Mouse (Mus musculus) embryonic facial prominence, embryonic 14.5 days (tissue): ENCODE results near the gene Prkch. TPM values are rescaled to one million over a fixed set of nuclear protein-coding genes. Genes with fewer than 3 reads are reported as not detected.

ENCODE experiments used
- ATAC-seq: fragments of 200-750 bp; cut with Nextera tagmentation; 2 replicates; pipeline ENCODE4 v1.8.0; 2017; ENCODE audit warnings: low read depth, moderate number of reproducible peaks, moderate TSS enrichment
- DNase-seq: peaks from one replicate; pipeline ENCODE4 v3.0.0-alpha.2; 2015; ENCODE audit warnings: low spot score
- H3K27ac ChIP-seq: fragments of 300-500 bp; sonication (generic); replicated peaks from 2 replicates; pipeline ENCODE4 v1.5.1; 2014; ENCODE audit warnings: low read depth, mild to moderate bottlenecking, low read length, moderate library complexity
- H3K27me3 ChIP-seq: fragments of 300-500 bp; sonication (generic); replicated peaks from 2 replicates; pipeline ENCODE4 v1.6.1; 2014; ENCODE audit warnings: low read length; ENCODE audit not compliant: control insufficient read depth, insufficient read depth
- H3K36me3 ChIP-seq: fragments of 300-500 bp; sonication (generic); 2 replicates; pipeline ENCODE4 v1.6.1; 2014; ENCODE audit warnings: low read length, mixed read lengths; ENCODE audit not compliant: control insufficient read depth, insufficient read depth
- H3K4me1 ChIP-seq: fragments of 300-500 bp; sonication (generic); 2 replicates; pipeline ENCODE4 v1.6.1; 2014; ENCODE audit warnings: antibody characterized with exemption, low read length; ENCODE audit not compliant: control insufficient read depth, insufficient read depth
- H3K4me2 ChIP-seq: fragments of 300-500 bp; sonication (generic); 2 replicates; pipeline ENCODE4 v1.6.1; 2014; ENCODE audit warnings: low read depth, mild to moderate bottlenecking, low read length, moderate library complexity, mixed read lengths
- H3K4me3 ChIP-seq: fragments of 300-500 bp; sonication (generic); 2 replicates; pipeline ENCODE4 v1.5.1; 2014; ENCODE audit warnings: low read depth, mild to moderate bottlenecking, low read length
- H3K9ac ChIP-seq: fragments of 300-500 bp; sonication (generic); 2 replicates; pipeline ENCODE4 v1.6.1; 2014; ENCODE audit warnings: low read depth, mild to moderate bottlenecking, low read length, moderate library complexity, mixed read lengths
- H3K9me3 ChIP-seq: fragments of 300-500 bp; sonication (generic); 2 replicates; pipeline ENCODE4 v1.6.1; 2016; ENCODE audit warnings: low read length; ENCODE audit not compliant: control insufficient read depth
- WGBS: fragments of 180-500 bp; shearing (Covaris S2); extraction: QIAGEN DNeasy Blood & Tissue Kit; methylation state at CpG from one replicate; pipeline ENCODE4 v1.1.7; 2014; 5-methylcytosine and 5-hydroxymethylcytosine counted together
- polyA plus RNA-seq: library from polyadenylated mRNA; unstranded; fragments of >200 nt; fragmentation: Nextera tagmentation; extraction: Ambion mirVana; gene quantifications from 2 replicates; pipeline ENCODE4 v1.2.1, GENCODE M21; 2014

The Prkch gene
- polyA plus RNA-seq, 1 experiment from 2014 or later = 13.6 TPM

DNA sequence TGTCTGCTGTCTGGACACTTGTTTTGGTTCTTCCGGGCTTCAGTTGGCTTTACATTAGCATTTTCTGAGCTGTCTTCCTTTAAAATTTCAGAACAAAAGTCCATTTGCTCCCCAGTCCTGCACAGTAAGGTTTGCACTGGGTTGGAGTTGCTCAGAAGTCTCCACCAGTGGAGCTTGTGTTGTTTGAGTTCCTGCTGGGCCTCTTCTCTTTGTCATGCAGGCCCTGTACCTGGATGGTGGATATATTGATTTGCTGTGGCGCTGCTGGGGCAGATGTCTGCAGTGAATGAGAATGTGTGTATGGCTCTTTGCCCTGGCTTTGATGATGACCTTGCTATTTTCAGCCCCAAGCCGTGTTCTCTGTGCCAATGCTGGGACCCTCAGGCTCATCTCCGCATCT lies 15.9 kb downstream of the Prkch start:
- H3K9me3 ChIP-seq = no peaks in the 10 kb centered on the region
- ATAC-seq = no peak
- no peaks in the 10 kb centered on the region for H3K36me3 ChIP-seq
- no peak overlapping the region for H3K4me2 ChIP-seq
- H3K27me3 ChIP-seq = no peaks in the 10 kb centered on the region
- no peak overlapping the region for H3K9ac ChIP-seq
- no peak overlapping the region for H3K4me3 ChIP-seq
- WGBS = 74% methylated on average over 4 of the region's 4 CpGs
- H3K27ac ChIP-seq = no peak overlapping the region
- peaks cover 2% of the 10 kb centered on the region; the same call in 1 of the 2 replicates for H3K4me1 ChIP-seq
- no peak for DNase-seq

DNA sequence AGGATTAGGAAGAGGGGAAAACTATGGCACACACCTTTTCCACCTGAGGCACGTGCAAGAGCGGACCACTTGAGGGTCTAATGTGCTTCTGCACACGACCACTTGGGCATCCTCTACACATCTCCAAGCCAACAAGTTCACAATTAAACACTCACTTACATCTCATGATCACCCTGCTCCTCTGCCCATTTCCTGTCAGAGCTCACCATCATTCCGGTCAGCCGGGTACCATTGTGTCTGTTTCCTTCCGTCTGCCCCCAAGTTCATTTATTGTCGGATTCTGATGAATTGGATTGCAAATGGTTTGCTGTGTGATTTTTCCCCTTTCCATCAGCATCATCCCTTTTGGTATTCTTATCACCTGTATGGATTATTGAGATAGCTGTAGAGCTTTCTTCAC lies 18.4 kb downstream of the Prkch start:
- Histone ChIP-seq H3K4me3 (no peak overlapping the region), H3K9me3 (no peaks in the 10 kb centered on the region), H3K4me1 (peaks cover 5% of the 10 kb centered on the region; the same call in 1 of the 2 replicates), H3K9ac (no peak overlapping the region), H3K36me3 (no peaks in the 10 kb centered on the region), H3K27ac (no peak overlapping the region), H3K4me2 (no peak overlapping the region), H3K27me3 (no peaks in the 10 kb centered on the region)
- 82% methylated on average over 7 of the region's 7 CpGs for WGBS
- DNase-seq (no peak), ATAC-seq (no peak)

DNA sequence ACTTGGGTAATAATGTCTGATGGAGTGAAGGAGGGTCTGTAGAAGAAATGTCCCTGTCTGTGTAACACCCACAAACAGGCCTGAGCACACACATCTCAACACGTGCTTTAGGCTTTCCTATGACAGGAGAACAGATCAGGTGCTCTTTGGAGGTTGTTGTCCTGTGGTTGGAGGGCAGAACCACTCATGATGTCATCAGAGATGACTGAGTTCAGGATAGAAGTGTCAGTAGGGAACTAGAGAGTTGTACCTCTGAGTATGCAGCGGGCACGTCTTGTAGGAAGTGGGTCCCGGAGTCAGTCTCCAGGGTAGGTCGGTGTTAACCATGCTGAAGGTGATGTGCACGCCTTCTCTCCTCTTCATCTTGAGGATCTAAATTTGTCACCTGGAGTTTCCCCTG lies 19.1 kb downstream of the Prkch start:
- no peak for DNase-seq
- no peak overlapping the region for H3K27ac ChIP-seq
- WGBS = 92% methylated on average over 6 of the region's 6 CpGs
- H3K27me3 ChIP-seq = no peaks in the 10 kb centered on the region
- no peaks in the 10 kb centered on the region for H3K36me3 ChIP-seq
- no peaks in the 10 kb centered on the region for H3K9me3 ChIP-seq
- H3K4me3 ChIP-seq = no peak overlapping the region
- no peak overlapping the region for H3K9ac ChIP-seq
- H3K4me1 ChIP-seq = peaks cover 4% of the 10 kb centered on the region; the same call in 1 of the 2 replicates
- no peak for ATAC-seq
- H3K4me2 ChIP-seq = no peak overlapping the region

DNA sequence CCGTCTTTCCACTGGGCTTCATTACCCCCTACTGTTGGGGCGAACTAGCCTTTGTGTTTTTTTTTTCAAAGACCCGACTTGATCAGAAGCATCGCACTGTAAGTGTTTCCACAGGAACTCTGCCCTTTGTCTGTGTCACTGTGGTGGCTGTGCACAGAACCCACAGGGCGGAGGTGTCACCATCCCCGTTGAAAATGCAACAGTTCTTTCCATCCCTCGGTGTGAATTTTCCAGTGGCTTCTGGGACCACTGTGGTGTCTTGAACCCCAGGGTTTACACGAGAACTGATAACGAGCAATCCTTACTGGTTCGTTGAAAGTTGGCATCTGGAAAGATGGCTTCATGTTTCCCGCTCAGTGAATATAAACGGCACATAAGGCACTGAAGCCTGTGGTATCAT lies 20.2 kb downstream of the Prkch start:
- H3K4me1 ChIP-seq = peaks cover 4% of the 10 kb centered on the region; the same call in 1 of the 2 replicates
- H3K9me3 ChIP-seq = no peaks in the 10 kb centered on the region
- no peak overlapping the region for H3K4me2 ChIP-seq
- DNase-seq = no peak
- no peak overlapping the region for H3K27ac ChIP-seq
- no peaks in the 10 kb centered on the region for H3K27me3 ChIP-seq
- 79% methylated on average over 12 of the region's 12 CpGs for WGBS
- ATAC-seq = no peak
- H3K9ac ChIP-seq = no peak overlapping the region
- no peak overlapping the region for H3K4me3 ChIP-seq
- H3K36me3 ChIP-seq = no peaks in the 10 kb centered on the region

- ATAC-seq (no peak), DNase-seq (no peak)
- Histone ChIP-seq H3K4me3 (no peak overlapping the region), H3K9ac (no peak overlapping the region), H3K9me3 (no peaks in the 10 kb centered on the region), H3K27ac (no peak overlapping the region), H3K36me3 (no peaks in the 10 kb centered on the region), H3K4me1 (peaks cover 4% of the 10 kb centered on the region; the same call in 1 of the 2 replicates), H3K27me3 (no peaks in the 10 kb centered on the region), H3K4me2 (no peak overlapping the region)
- WGBS = 82% methylated on average over 4 of the region's 4 CpGs
Measured at GRCm38 (mm10) chr12:73605174-73605573, 20.6 kb downstream of the Prkch start.

GRCm38 (mm10) chr12:73607381-73608064 lies 22.9 kb downstream of the Prkch start:
- 40% methylated on average over 13 of the region's 13 CpGs for WGBS
- no peak for ATAC-seq

GRCm38 (mm10) chr12:73608065-73608397 lies 23.4 kb downstream of the Prkch start:
- no peak overlapping the region for H3K4me2 ChIP-seq
- H3K9ac ChIP-seq = no peak overlapping the region
- no peak overlapping the region for H3K4me3 ChIP-seq
- WGBS = 18% methylated on average over 4 of the region's 4 CpGs
- DNase-seq = no peak
- no peaks in the 10 kb centered on the region for H3K36me3 ChIP-seq
- H3K4me1 ChIP-seq = peaks cover 4% of the 10 kb centered on the region; the same call in 1 of the 2 replicates
- no peaks in the 10 kb centered on the region for H3K9me3 ChIP-seq
- ATAC-seq = no peak
- H3K27me3 ChIP-seq = no peaks in the 10 kb centered on the region
- no peak overlapping the region for H3K27ac ChIP-seq

More at GRCm38 (mm10) chr12:73607381-73608064, 22.9 kb downstream of the Prkch start:
- H3K4me2 ChIP-seq = no peak overlapping the region
- H3K36me3 ChIP-seq = no peaks in the 10 kb centered on the region
- no peak overlapping the region for H3K9ac ChIP-seq
- peaks cover 4% of the 10 kb centered on the region; the same call in 1 of the 2 replicates for H3K4me1 ChIP-seq
- no peaks in the 10 kb centered on the region for H3K27me3 ChIP-seq
- no peak for DNase-seq
- H3K9me3 ChIP-seq = no peaks in the 10 kb centered on the region
- no peak overlapping the region for H3K4me3 ChIP-seq
- no peak overlapping the region for H3K27ac ChIP-seq

DNA sequence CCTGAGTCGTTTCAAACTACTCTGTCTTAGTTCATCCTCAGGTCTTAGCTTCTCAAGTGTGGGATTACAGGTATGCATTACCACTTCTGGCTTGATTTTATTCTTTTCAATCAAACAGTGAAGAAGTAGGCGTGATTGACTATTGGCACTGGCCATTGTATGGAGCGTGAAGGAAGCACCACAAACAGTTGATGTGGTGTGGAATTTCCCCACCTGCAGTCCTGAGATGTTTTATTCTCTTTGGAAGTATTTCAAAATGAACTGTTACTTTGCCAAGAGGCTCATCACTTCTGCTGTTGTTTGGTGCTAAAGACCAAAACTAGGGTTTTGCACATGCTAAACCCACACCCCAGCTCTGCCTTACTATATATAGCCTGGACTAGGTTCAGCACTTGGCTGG lies 24.7 kb downstream of the Prkch start:
- 80% methylated on average over 3 of the region's 3 CpGs for WGBS
- DNase-seq (no peak), ATAC-seq (no peak; the same call in 1 of the 2 replicates)

More for the DNA sequence above, 24.7 kb downstream of the Prkch start:
- peaks cover 4% of the 10 kb centered on the region; the same call in 1 of the 2 replicates for H3K4me1 ChIP-seq
- no peak overlapping the region for H3K4me3 ChIP-seq
- no peak overlapping the region for H3K27ac ChIP-seq
- no peak overlapping the region for H3K9ac ChIP-seq
- H3K36me3 ChIP-seq = no peaks in the 10 kb centered on the region
- H3K27me3 ChIP-seq = no peaks in the 10 kb centered on the region
- no peak overlapping the region for H3K4me2 ChIP-seq
- H3K9me3 ChIP-seq = no peaks in the 10 kb centered on the region
